Mouse (Mus musculus) lung, embryonic 14.5 days (tissue): Measurements from ENCODE around the gene Pde1a. TPM values are rescaled to one million over a fixed set of nuclear protein-coding genes. Genes with fewer than 3 reads are reported as not detected.

ENCODE experiments used
- ATAC-seq: fragments of 200-750 bp; cut with Nextera tagmentation; 2 replicates; pipeline ENCODE4 v1.8.0; 2017; ENCODE audit warnings: mild to moderate bottlenecking, moderate TSS enrichment, moderate library complexity; ENCODE audit not compliant: insufficient read depth
- DNase-seq: peaks from one replicate; pipeline ENCODE4 v3.0.0-alpha.2; 2015
- H3K27ac ChIP-seq: fragments of 300-500 bp; sonication (generic); 2 replicates; pipeline ENCODE4 v1.5.1; 2014; ENCODE audit warnings: low read depth, mild to moderate bottlenecking, moderate library complexity
- H3K27me3 ChIP-seq: fragments of 300-500 bp; sonication (generic); 2 replicates; pipeline ENCODE4 v1.6.1; 2014; ENCODE audit warnings: low read length, control low read depth; ENCODE audit not compliant: insufficient read depth
- H3K36me3 ChIP-seq: fragments of 300-500 bp; sonication (generic); 2 replicates; pipeline ENCODE4 v1.6.1; 2014; ENCODE audit warnings: control low read depth; ENCODE audit not compliant: insufficient read depth
- H3K4me1 ChIP-seq: fragments of 300-500 bp; sonication (generic); 2 replicates; pipeline ENCODE4 v1.6.1; 2014; ENCODE audit warnings: antibody characterized with exemption, control low read depth; ENCODE audit not compliant: insufficient read depth
- H3K4me2 ChIP-seq: fragments of 300-500 bp; sonication (generic); 2 replicates; pipeline ENCODE4 v1.6.1; 2014; ENCODE audit warnings: mild to moderate bottlenecking
- H3K4me3 ChIP-seq: fragments of 300-500 bp; sonication (generic); 2 replicates; pipeline ENCODE4 v1.5.1; 2014; ENCODE audit warnings: low read depth, low read length
- H3K9ac ChIP-seq: fragments of 300-500 bp; sonication (generic); 2 replicates; pipeline ENCODE4 v1.6.1; 2014
- H3K9me3 ChIP-seq: fragments of 300-500 bp; sonication (generic); 2 replicates; pipeline ENCODE4 v1.6.1; 2016; ENCODE audit warnings: low read depth, low read length, control low read depth
- CTCF ChIP-seq: IDR thresholded peaks from 2 replicates; pipeline ENCODE4 v1.5.1; 2016; ENCODE audit warnings: antibody characterized with exemption, low read depth
- WGBS: fragments of 180-500 bp; shearing (Covaris S2); extraction: QIAGEN DNeasy Blood & Tissue Kit; methylation state at CpG from one replicate; pipeline ENCODE4 v1.1.7; 2014; 5-methylcytosine and 5-hydroxymethylcytosine counted together
- polyA plus RNA-seq: library from polyadenylated mRNA; unstranded; fragments of >200 nt; fragmentation: Nextera tagmentation; extraction: Ambion mirVana; gene quantifications from 2 replicates; pipeline ENCODE4 v1.2.1, GENCODE M21; 2014

Gene Pde1a
- polyA plus RNA-seq, 1 experiment from 2014 or later, result 21.3 TPM

GRCm38 (mm10) chr2:80014161-80014560 lies 115.1 kb downstream of the Pde1a start:
- no peak for TF ChIP-seq CTCF
- Histone ChIP-seq H3K4me3 (no peak overlapping the region), H3K4me2 (no peak overlapping the region), H3K27ac (no peak overlapping the region), H3K36me3 (no peaks in the 10 kb centered on the region), H3K27me3 (no peaks in the 10 kb centered on the region), H3K4me1 (0 out of 2 replicates have a peak, but pooled peaks cover 3% of the 10 kb centered on the region), H3K9me3 (no peaks in the 10 kb centered on the region), H3K9ac (no peak overlapping the region)
- ATAC-seq, result no peak
- no peak for DNase-seq
- 81% methylated on average over 3 of the region's 3 CpGs for WGBS

GRCm38 (mm10) chr2:80013060-80013459 lies 116.2 kb downstream of the Pde1a start:
- no peaks in the 10 kb centered on the region for H3K27me3 ChIP-seq
- no peak overlapping the region for H3K9ac ChIP-seq
- DNase-seq (peak; percentile 94), ATAC-seq (peak; percentile 91)
- TF ChIP-seq CTCF, result no peak
- H3K27ac ChIP-seq, result no peak overlapping the region
- no peaks in the 10 kb centered on the region for H3K9me3 ChIP-seq
- H3K4me3 ChIP-seq, result no peak overlapping the region
- H3K36me3 ChIP-seq, result no peaks in the 10 kb centered on the region
- H3K4me1 ChIP-seq, result 0 out of 2 replicates have a peak, but pooled peaks cover 3% of the 10 kb centered on the region
- no peak overlapping the region for H3K4me2 ChIP-seq
- WGBS, result 27% methylated on average over 4 of the region's 4 CpGs

GRCm38 (mm10) chr2:79999168-79999567 lies 130.1 kb downstream of the Pde1a start:
- Histone ChIP-seq H3K27ac (no peak overlapping the region), H3K4me2 (no peak overlapping the region), H3K27me3 (no peaks in the 10 kb centered on the region), H3K9me3 (no peaks in the 10 kb centered on the region), H3K9ac (no peak overlapping the region), H3K4me3 (no peak overlapping the region), H3K4me1 (no peaks in the 10 kb centered on the region), H3K36me3 (no peaks in the 10 kb centered on the region)
- ATAC-seq (no peak), DNase-seq (no peak)
- 79% methylated on average over 3 of the region's 3 CpGs for WGBS
- no peak for TF ChIP-seq CTCF

GRCm38 (mm10) chr2:79998460-79998859 lies 130.8 kb downstream of the Pde1a start:
- Histone ChIP-seq H3K4me3 (no peak overlapping the region), H3K4me1 (no peaks in the 10 kb centered on the region), H3K9me3 (no peaks in the 10 kb centered on the region), H3K9ac (no peak overlapping the region), H3K27ac (no peak overlapping the region), H3K27me3 (no peaks in the 10 kb centered on the region), H3K36me3 (no peaks in the 10 kb centered on the region), H3K4me2 (no peak overlapping the region)
- ATAC-seq, result no peak
- TF ChIP-seq CTCF, result no peak
- WGBS, result 57% methylated on average over 2 of the region's 2 CpGs
- no peak for DNase-seq

GRCm38 (mm10) chr2:79991642-79992041 lies 137.6 kb downstream of the Pde1a start:
- no peaks in the 10 kb centered on the region for H3K36me3 ChIP-seq
- H3K9me3 ChIP-seq, result no peaks in the 10 kb centered on the region
- H3K27ac ChIP-seq, result no peak overlapping the region
- no peak for TF ChIP-seq CTCF
- H3K4me3 ChIP-seq, result no peak overlapping the region
- WGBS, result 52% methylated on average over 6 of the region's 6 CpGs
- H3K27me3 ChIP-seq, result no peaks in the 10 kb centered on the region
- H3K4me1 ChIP-seq, result no peaks in the 10 kb centered on the region
- DNase-seq (no peak), ATAC-seq (no peak)
- no peak overlapping the region for H3K9ac ChIP-seq
- no peak overlapping the region for H3K4me2 ChIP-seq

GRCm38 (mm10) chr2:79983778-79984177 lies 145.5 kb downstream of the Pde1a start:
- H3K36me3 ChIP-seq, result no peaks in the 10 kb centered on the region
- peak; percentile 68 for DNase-seq
- no peaks in the 10 kb centered on the region for H3K27me3 ChIP-seq
- no peak overlapping the region for H3K9ac ChIP-seq
- peak overlapping the region; percentile 25; the same call in 1 of the 2 replicates for H3K4me2 ChIP-seq
- H3K9me3 ChIP-seq, result no peaks in the 10 kb centered on the region
- peak overlapping the region; percentile 58; the same call in 1 of the 2 replicates for H3K27ac ChIP-seq
- H3K4me3 ChIP-seq, result no peak overlapping the region
- peak; percentile 74 for ATAC-seq
- no peak for TF ChIP-seq CTCF
- H3K4me1 ChIP-seq, result peaks cover 6% of the 10 kb centered on the region; the same call in 1 of the 2 replicates
- WGBS, result 28% methylated on average over 4 of the region's 4 CpGs

- peaks cover 6% of the 10 kb centered on the region; the same call in 1 of the 2 replicates for H3K4me1 ChIP-seq
- H3K27me3 ChIP-seq, result no peaks in the 10 kb centered on the region
- no peak for TF ChIP-seq CTCF
- no peaks in the 10 kb centered on the region for H3K36me3 ChIP-seq
- H3K9me3 ChIP-seq, result no peaks in the 10 kb centered on the region
- H3K4me3 ChIP-seq, result no peak overlapping the region
- peak overlapping the region; percentile 54 for H3K27ac ChIP-seq
- DNase-seq (peak; percentile 82), ATAC-seq (peak; percentile 90)
- WGBS, result 22% methylated on average over 9 of the region's 9 CpGs
- H3K4me2 ChIP-seq, result peak overlapping the region; percentile 45
- no peak overlapping the region for H3K9ac ChIP-seq
Measured at GRCm38 (mm10) chr2:79983222-79983632, 146.0 kb downstream of the Pde1a start.
